19 mouse cellular contexts compared by ENCODE assay signal in genomic region chr5:65073247-65073646, GRCm38 (mm10). TPM values are rescaled to one million over a fixed set of nuclear protein-coding genes. Genes with fewer than 3 reads are reported as not detected.
"Had no signal": no experiment of that assay in that cellular context is flagged by ENCODE, and none has a peak within 500 bp of the region (broad histone marks: within the 10 kb centered on the region; RNA-seq: fewer than 3 reads in every experiment).

No protein-coding gene starts in this region.

- H3K4me1 ChIP-seq: midbrain, embryonic 12.5 days had no signal

- DNase-seq: lung, adult 18-20 months; lung, embryonic 14.5 days; lung, postnatal 10 days; lung, postnatal 4 days; midbrain, embryonic 14.5 days; retina, postnatal 1 day; right cerebral cortex, adult 18-20 months; right cerebral cortex, postnatal 25 days; right cerebral cortex, postnatal 4 days; spleen, adult 18-20 months; thymus, adult 18-20 months; thymus, postnatal 14 days; thymus, postnatal 36 days had no signal

- H3K4me2 ChIP-seq: lung, embryonic 14.5 days; midbrain, embryonic 12.5 days; neural tube, embryonic 13.5 days; neural tube, embryonic 15.5 days had no signal

- ATAC-seq: midbrain, embryonic 16.5 days had no signal

- H3K27me3 ChIP-seq: midbrain, embryonic 12.5 days; neural tube, embryonic 13.5 days; neural tube, embryonic 15.5 days had no signal

- H3K36me3 ChIP-seq: midbrain, embryonic 10.5 days; midbrain, embryonic 12.5 days; neural tube, embryonic 13.5 days; neural tube, embryonic 15.5 days had no signal

- H3K9ac ChIP-seq: lung, embryonic 14.5 days; midbrain, embryonic 12.5 days; neural tube, embryonic 13.5 days; neural tube, embryonic 15.5 days had no signal

- H3K4me3 ChIP-seq: midbrain, embryonic 10.5 days; midbrain, embryonic 12.5 days; myocyte; neural tube, embryonic 13.5 days; neural tube, embryonic 15.5 days had no signal

- H3K9me3 ChIP-seq: midbrain, embryonic 10.5 days; midbrain, embryonic 12.5 days; neural tube, embryonic 13.5 days; neural tube, embryonic 15.5 days had no signal

- H3K27ac ChIP-seq: midbrain, embryonic 10.5 days; midbrain, embryonic 12.5 days; neural tube, embryonic 13.5 days; neural tube, embryonic 15.5 days had no signal

RNA-seq across cellular contexts. Expression of gene Tmem156, which starts 18.7 kb away (rescaled TPM):
- polyA plus RNA-seq: midbrain, embryonic 10.5 days; midbrain, embryonic 14.5 days; midbrain, embryonic 16.5 days; neural tube, embryonic 13.5 days; neural tube, embryonic 15.5 days had no signal
